Mouse (Mus musculus) MEL (cell line): Measurements from ENCODE around the gene Oit1. TPM values are rescaled to one million over a fixed set of nuclear protein-coding genes. Genes with fewer than 3 reads are reported as not detected.

Source experiments
- DNase-seq: peaks from one replicate; pipeline ENCODE4 v3.0.0; 2011; ENCODE audit warnings: low read depth, low spot score
- H3K27ac ChIP-seq: 2 replicates; pipeline ENCODE4 v1.5.1; 2012; ENCODE audit warnings: low read depth, mild to moderate bottlenecking, control low read depth, low read length, moderate library complexity; ENCODE audit not compliant: control insufficient read depth
- H3K27me3 ChIP-seq, 2 experiments: fragments of 150-350 bp in 1 of 2; sonication (generic) in 1 of 2; 2 replicates each; pipeline ENCODE4 v1.6.1; 2012; ENCODE audit warnings: low read length in 2 of 2, mild to moderate bottlenecking in 2 of 2, improper control_type of control experiment in 1 of 2, moderate library complexity in 1 of 2; ENCODE audit not compliant: insufficient read depth in 2 of 2, control insufficient read depth in 1 of 2
- H3K36me3 ChIP-seq, 2 experiments: 2 replicates each; pipeline ENCODE4 v1.6.1; 2012 to 2014; ENCODE audit warnings: low read length in 2 of 2, improper control_type of control experiment in 1 of 2, inconsistent platforms in 1 of 2, mild to moderate bottlenecking in 1 of 2; ENCODE audit not compliant: insufficient read depth in 2 of 2, control insufficient read depth in 1 of 2
- H3K4me1 ChIP-seq, 2 experiments: fragments of 150-350 bp in 1 of 2; sonication (generic) in 1 of 2; 2 replicates each; pipeline ENCODE4 v1.6.1; 2012; ENCODE audit warnings: low read length in 2 of 2, improper control_type of control experiment in 1 of 2, mild to moderate bottlenecking in 1 of 2; ENCODE audit not compliant: insufficient read depth in 2 of 2, control insufficient read depth in 1 of 2
- H3K4me3 ChIP-seq, 2 experiments: fragments of 150-350 bp in 1 of 2; sonication (generic) in 1 of 2; 2 replicates each; pipeline ENCODE4 v1.5.1; 2012; ENCODE audit warnings: low read depth in 2 of 2, low read length in 2 of 2, mild to moderate bottlenecking in 2 of 2, moderate library complexity in 2 of 2, control low read depth in 1 of 2, improper control_type of control experiment in 1 of 2; ENCODE audit not compliant: control insufficient read depth in 1 of 2, insufficient read depth in 1 of 2
- H3K79me2 ChIP-seq: 2 replicates; pipeline ENCODE4 v1.6.1; 2012; ENCODE audit warnings: mild to moderate bottlenecking, low read length, moderate library complexity; ENCODE audit not compliant: control insufficient read depth, poor library complexity, insufficient read depth
- H3K9ac ChIP-seq: 2 replicates; pipeline ENCODE4 v1.6.1; 2012; ENCODE audit warnings: low read depth, mild to moderate bottlenecking, control low read depth, low read length, moderate library complexity; ENCODE audit not compliant: control insufficient read depth, poor library complexity, severe bottlenecking
- H3K9me3 ChIP-seq: fragments of 150-350 bp; sonication (generic); replicated peaks from 2 replicates; pipeline ENCODE4 v1.6.1; 2012; ENCODE audit warnings: mild to moderate bottlenecking, low read length, improper control_type of control experiment, moderate library complexity; ENCODE audit not compliant: insufficient read depth
- CHD2 ChIP-seq: IDR thresholded peaks from 2 replicates; pipeline ENCODE4 v1.6.1; 2011; ENCODE audit warnings: low read length, improper control_type of control experiment
- E2F4 ChIP-seq: IDR thresholded peaks from 2 replicates; pipeline ENCODE4 v1.6.1; 2011; ENCODE audit warnings: low read depth, low read length, improper control_type of control experiment, borderline replicate concordance
- EP300 ChIP-seq, 2 experiments: IDR thresholded peaks; 2 replicates each; pipeline ENCODE4 v1.6.1; 2011; ENCODE audit warnings: improper control_type of control experiment in 2 of 2, low read length in 2 of 2, low read depth in 1 of 2, mild to moderate bottlenecking in 1 of 2
- ETS1 ChIP-seq: IDR thresholded peaks from 2 replicates; pipeline ENCODE4 v1.6.1; 2012; ENCODE audit warnings: low read depth, mild to moderate bottlenecking, inconsistent platforms, low read length, improper control_type of control experiment, moderate library complexity
- GATA1 ChIP-seq: IDR thresholded peaks from 2 replicates; pipeline ENCODE4 v1.6.1; 2011; ENCODE audit warnings: low read depth, low read length, improper control_type of control experiment
- HCFC1 ChIP-seq: IDR thresholded peaks from 2 replicates; pipeline ENCODE4 v1.6.1; 2012; ENCODE audit warnings: low read depth, mild to moderate bottlenecking, inconsistent platforms, low read length, improper control_type of control experiment, moderate library complexity
- JUND ChIP-seq: IDR thresholded peaks from 2 replicates; pipeline ENCODE4 v1.6.1; 2011; ENCODE audit warnings: low read depth, mild to moderate bottlenecking, improper control_type of control experiment, low read length
- KAT2A ChIP-seq: conservative IDR thresholded peaks from 2 replicates; pipeline ENCODE4 v1.6.1; 2012; ENCODE audit warnings: low read depth, low read length, improper control_type of control experiment, inconsistent platforms
- MAFK ChIP-seq: IDR thresholded peaks from 2 replicates; pipeline ENCODE4 v1.6.1; 2011; ENCODE audit warnings: low read depth, mild to moderate bottlenecking, low read length, improper control_type of control experiment, borderline replicate concordance
- MAZ ChIP-seq: IDR thresholded peaks from 2 replicates; pipeline ENCODE4 v1.6.1; 2012; ENCODE audit warnings: low read depth, mild to moderate bottlenecking, inconsistent platforms, low read length, improper control_type of control experiment
- MXI1 ChIP-seq: IDR thresholded peaks from 2 replicates; pipeline ENCODE4 v1.6.1; 2011; ENCODE audit warnings: mild to moderate bottlenecking, low read depth, low read length, improper control_type of control experiment
- MYC ChIP-seq: IDR thresholded peaks from 2 replicates; pipeline ENCODE4 v1.6.1; 2011; ENCODE audit warnings: low read depth, mild to moderate bottlenecking, low read length, improper control_type of control experiment, moderate library complexity
- NELFE ChIP-seq: IDR thresholded peaks from 2 replicates; pipeline ENCODE4 v1.6.1; 2011; ENCODE audit warnings: low read depth, low read length, improper control_type of control experiment
- NRF1 ChIP-seq: IDR thresholded peaks from 2 replicates; pipeline ENCODE4 v1.6.1; 2014; ENCODE audit warnings: low read depth, mild to moderate bottlenecking, inconsistent platforms, low read length, improper control_type of control experiment, moderate library complexity; ENCODE audit not compliant: poor library complexity, insufficient read depth, severe bottlenecking
- POLR2AphosphoS2 ChIP-seq: IDR thresholded peaks from 2 replicates; pipeline ENCODE4 v1.6.1; 2011; ENCODE audit warnings: low read length, improper control_type of control experiment
- POLR2AphosphoS5 ChIP-seq: IDR thresholded peaks from 2 replicates; pipeline ENCODE4 v1.6.1; 2012; ENCODE audit warnings: low read depth, borderline replicate concordance, mild to moderate bottlenecking, inconsistent platforms, low read length, moderate library complexity, mixed read lengths
- RAD21 ChIP-seq: IDR thresholded peaks from 2 replicates; pipeline ENCODE4 v1.6.1; 2011; ENCODE audit warnings: mild to moderate bottlenecking, low read depth, low read length, improper control_type of control experiment
- RCOR1 ChIP-seq: IDR thresholded peaks from 2 replicates; pipeline ENCODE4 v1.6.1; 2012; ENCODE audit warnings: low read depth, mild to moderate bottlenecking, inconsistent platforms, low read length, improper control_type of control experiment
- SIN3A ChIP-seq: IDR thresholded peaks from 2 replicates; pipeline ENCODE4 v1.6.1; 2012; ENCODE audit warnings: low read length, improper control_type of control experiment, inconsistent platforms
- SMC3 ChIP-seq: IDR thresholded peaks from 2 replicates; pipeline ENCODE4 v1.6.1; 2011; ENCODE audit warnings: low read depth, low read length, improper control_type of control experiment
- TCF12 ChIP-seq: IDR thresholded peaks from 2 replicates; pipeline ENCODE4 v1.6.1; 2014; ENCODE audit warnings: low read depth, mild to moderate bottlenecking, inconsistent platforms, low read length, improper control_type of control experiment, moderate library complexity
- UBTF ChIP-seq: IDR thresholded peaks from 2 replicates; pipeline ENCODE4 v1.6.1; 2012; ENCODE audit warnings: low read depth, mild to moderate bottlenecking, inconsistent platforms, low read length, improper control_type of control experiment, moderate library complexity, borderline replicate concordance; ENCODE audit not compliant: insufficient read depth
- USF1 ChIP-seq: IDR thresholded peaks from 2 replicates; pipeline ENCODE4 v1.6.1; 2014; ENCODE audit warnings: low read depth, mild to moderate bottlenecking, inconsistent platforms, low read length, improper control_type of control experiment, moderate library complexity
- ZKSCAN1 ChIP-seq: IDR thresholded peaks from 2 replicates; pipeline ENCODE4 v1.6.1; 2012; ENCODE audit warnings: low read depth, mild to moderate bottlenecking, inconsistent platforms, low read length, improper control_type of control experiment, moderate library complexity
- ZMIZ1 ChIP-seq: IDR thresholded peaks from 2 replicates; pipeline ENCODE4 v1.6.1; 2012; ENCODE audit warnings: low read depth, mild to moderate bottlenecking, inconsistent platforms, low read length, improper control_type of control experiment, moderate library complexity
- ZNF384 ChIP-seq: IDR thresholded peaks from 2 replicates; pipeline ENCODE4 v1.6.1; 2012; ENCODE audit warnings: low read depth, mild to moderate bottlenecking, inconsistent platforms, low read length, improper control_type of control experiment
- polyA plus RNA-seq, 2 experiments: library from polyadenylated mRNA; stranded (reverse) in 1 of 2; unstranded in 1 of 2; fragments of >175 nt in 1 of 2; fragments of >200 nt in 1 of 2; gene quantifications; 2 replicates each; pipeline versions ENCODE4 v1.2.1 to v1.2.4; 2012; ENCODE audit warnings: low replicate concordance in 2 of 2, low read depth in 1 of 2; ENCODE audit not compliant: insufficient read length in 2 of 2, insufficient read depth in 1 of 2, missing spikeins in 1 of 2
- total RNA-seq: library from RNA; depleted of rRNA; stranded (reverse); fragments of 300-350 nt; gene quantifications from 2 replicates; pipeline ENCODE4 v1.2.3, GENCODE M21; 2012

Oit1 gene
- total and polyA plus RNA-seq, 3 experiments, result not detected

DNA sequence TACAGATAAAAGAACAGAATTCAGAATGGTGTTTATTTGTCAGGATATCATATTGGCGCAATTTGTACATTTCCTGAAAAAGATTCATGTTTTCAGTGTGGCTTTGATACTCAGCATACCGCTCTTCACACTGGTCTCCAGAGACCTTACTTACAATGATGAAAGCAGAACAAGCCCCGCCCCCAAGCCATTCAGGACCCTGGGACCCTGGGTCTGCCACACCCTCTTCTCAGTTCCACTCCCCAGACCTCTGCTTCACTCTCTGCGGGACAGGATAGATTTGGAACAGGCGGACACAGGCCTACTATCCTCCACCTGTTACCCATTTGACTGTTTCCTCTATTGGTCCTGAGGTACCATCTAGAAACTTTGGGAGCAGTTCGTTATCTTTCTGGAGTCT is 27.4 kb upstream of the Oit1 start:
- Histone ChIP-seq H3K9me3 (no peaks in the 10 kb centered on the region), H3K27me3 (no peaks in the 10 kb centered on the region), H3K79me2 (no peaks in the 10 kb centered on the region), H3K4me3 (no peak overlapping the region), H3K27ac (no peak overlapping the region), H3K4me1 (no peaks in the 10 kb centered on the region), H3K9ac (no peak overlapping the region), H3K36me3 (no peaks in the 10 kb centered on the region)
- TF ChIP-seq E2F4 (no peak), NRF1 (no peak), POLR2AphosphoS5 (no peak), MAZ (no peak), EP300 (IDR thresholded peaks at IDR 0.05; ENCODE audit: low read depth in 1 of 2, low read length in 2 of 2) (no peak), MXI1 (no peak), ZKSCAN1 (no peak), USF1 (no peak), KAT2A (no peak), MAFK (no peak)
- DNase-seq, result no peak

DNA sequence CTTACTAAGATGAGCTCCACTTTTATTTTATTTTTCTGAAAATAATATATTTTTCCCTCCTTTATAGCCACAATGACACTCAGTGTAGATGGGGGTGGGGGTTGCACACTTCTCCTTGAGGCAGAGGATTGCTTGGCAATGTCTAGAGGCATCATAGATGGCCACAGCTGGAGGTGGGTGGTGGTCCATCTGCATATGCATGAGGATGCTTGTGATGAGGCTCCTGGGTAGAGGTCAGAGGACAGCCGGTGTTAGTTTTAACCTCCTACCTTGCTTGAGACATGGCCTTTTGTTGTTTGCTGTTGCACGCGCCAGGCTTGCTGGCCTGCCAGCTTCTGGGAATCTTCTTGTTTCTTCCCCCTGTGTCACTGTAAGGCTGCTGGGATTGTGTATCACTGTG is 24.8 kb upstream of the Oit1 start:
- no peak for TF ChIP-seq GATA1
- TF ChIP-seq UBTF, result no peak
- no peak for TF ChIP-seq MYC
- no peak for TF ChIP-seq JUND
- no peak for TF ChIP-seq ZKSCAN1
- TF ChIP-seq POLR2AphosphoS2, result no peak
- no peak for TF ChIP-seq TCF12
- no peak for TF ChIP-seq HCFC1
- TF ChIP-seq SMC3, result no peak
- TF ChIP-seq RAD21, result no peak
- TF ChIP-seq SIN3A, result no peak
- no peak for TF ChIP-seq ZMIZ1
- no peak for TF ChIP-seq RCOR1
- TF ChIP-seq ZNF384, result no peak
- no peak for TF ChIP-seq CHD2
- no peak for TF ChIP-seq EP300 (IDR thresholded peaks at IDR 0.05; ENCODE audit: low read depth in 1 of 2, low read length in 2 of 2)
- TF ChIP-seq NELFE, result no peak
- TF ChIP-seq ETS1, result no peak
- TF ChIP-seq MXI1, result no peak
- H3K9ac ChIP-seq, result no peak overlapping the region
- no peak for DNase-seq

More for the DNA sequence above, 24.8 kb upstream of the Oit1 start:
- no peaks in the 10 kb centered on the region for H3K79me2 ChIP-seq
- H3K27me3 ChIP-seq, result no peaks in the 10 kb centered on the region
- H3K27ac ChIP-seq, result no peak overlapping the region
- H3K4me1 ChIP-seq, result no peaks in the 10 kb centered on the region
- no peak overlapping the region for H3K4me3 ChIP-seq
- H3K9me3 ChIP-seq, result no peaks in the 10 kb centered on the region
- no peaks in the 10 kb centered on the region for H3K36me3 ChIP-seq
